Mouse (Mus musculus) subcutaneous adipose tissue, adult 2 months (tissue): Measurements from ENCODE around the gene Pate2. TPM values are rescaled to one million over a fixed set of nuclear protein-coding genes. Genes with fewer than 3 reads are reported as not detected.

ENCODE experiments used
- polyA plus RNA-seq: library from polyadenylated mRNA; depleted of rRNA; stranded (reverse); fragments of >200 nt; gene quantifications from 2 replicates; pipeline ENCODE4 v1.2.3, GENCODE M21; 2012; ENCODE audit warnings: low replicate concordance; rRNA removed

The Pate2 gene
- 0.10 and 0.19 TPM in 2 replicates for polyA plus RNA-seq

GRCm38 (mm10) chr9:35569571-35570534 is at the start of gene Pate2, which contains the start of gene Hyls1:
Gene Pate2 (plus strand): TSS chr9:35570284.
Gene Hyls1 (minus strand): TSS chr9:35570398.

GRCm38 (mm10) chr9:35558257-35559008 is 11.7 kb upstream of the Pate2 start, which contains the start of the genes Ddx25 and Pus3:
Gene Ddx25 (minus strand): TSS chr9:35558528.
Gene Pus3 (plus strand): TSS chr9:35558595.

GRCm38 (mm10) chr9:35611841-35612240 is 41.8 kb downstream of the Pate2 start, which contains the start of gene Pate4:
Gene Pate4 (minus strand): TSS chr9:35611941.

GRCm38 (mm10) chr9:35648102-35648501 is 78.0 kb downstream of the Pate2 start, which contains the start of gene Pate3:
Gene Pate3 (minus strand): TSS chr9:35648202.

GRCm38 (mm10) chr9:35687013-35687412 is 116.9 kb downstream of the Pate2 start, which contains the start of gene Pate1:
Gene Pate1 (minus strand): TSS chr9:35687390.

Other genes with a start within 250 kb of the Pate2 start
- 12.7 and 25.7 TPM in 2 replicates for gene Cdon, start 149.2 kb upstream of the Pate2 start, polyA plus RNA-seq
- gene Gm1113, start 52.0 kb upstream of the Pate2 start, polyA plus RNA-seq = not detected in 2 replicates
- 0.15 TPM in 1 of 2 replicates, not detected in the other for gene Ddx25, start 11.8 kb upstream of the Pate2 start, polyA plus RNA-seq
- 2.0 and 4.3 TPM in 2 replicates for gene Pus3, start 11.7 kb upstream of the Pate2 start, polyA plus RNA-seq
- gene Hyls1, start 114 bp downstream of the Pate2 start, polyA plus RNA-seq = 1.3 and 2.2 TPM in 2 replicates
- not detected in 2 replicates for gene Pate4, start 41.7 kb downstream of the Pate2 start, polyA plus RNA-seq
- gene Pate3, start 77.9 kb downstream of the Pate2 start, polyA plus RNA-seq = not detected in 2 replicates
- not detected in 2 replicates for gene Pate1, start 117.1 kb downstream of the Pate2 start, polyA plus RNA-seq
- not detected in 2 replicates for gene Gm17677, start 170.8 kb downstream of the Pate2 start, polyA plus RNA-seq
- gene Gm17727, start 207.8 kb downstream of the Pate2 start, polyA plus RNA-seq = not detected in 2 replicates
- not detected in 2 replicates for gene Gm27235, start 219.8 kb downstream of the Pate2 start, polyA plus RNA-seq
- 0.09 TPM in 1 of 2 replicates, not detected in the other for gene D730048I06Rik, start 219.8 kb downstream of the Pate2 start, polyA plus RNA-seq